18 mouse cellular contexts compared by ENCODE assay signal in genomic region chr13:64716791-64717190, GRCm38 (mm10).
A peak's percentile ranks its signal among the peaks of the same experiment; 100 is the strongest.
DNase-seq lines count a peak whose midpoint lies in the region; TF ChIP-seq lines count a peak whose summit lies in the region.
"Had no signal": no experiment of that assay in that cellular context is flagged by ENCODE, and none has a peak within 500 bp of the region (broad histone marks: within the 10 kb centered on the region; RNA-seq: fewer than 3 reads in every experiment).

No protein-coding gene starts in this region.

- H3K27ac ChIP-seq in MEL (ENCODE audit: control insufficient read depth, low read depth, low read length), result no peak overlapping the region

- peaks cover 0 to 3% of the 10 kb centered on the region in 2 experiments; a peak in 1 of 4 replicates for H3K36me3 ChIP-seq in MEL (ENCODE audit: control insufficient read depth in 1 of 2, insufficient read depth in 2 of 2, low read length in 2 of 2)
- H3K36me3 ChIP-seq: G1E had no signal

- no peaks in the 10 kb centered on the region for H3K9me3 ChIP-seq in MEL (replicated peaks; ENCODE audit: insufficient read depth, low read length)
- H3K9me3 ChIP-seq: G1E had no signal

- no peak overlapping the region for H3K4me3 ChIP-seq in MEL (ENCODE audit: control insufficient read depth in 1 of 2, insufficient read depth in 1 of 2, low read depth in 2 of 2, low read length in 2 of 2)

- intact Hi-C loops in left cerebral cortex, postnatal 14 days (cut with DNase I), result no loop called here

- TF ChIP-seq RAD21 in MEL (IDR thresholded peaks at IDR 0.05; ENCODE audit: low read depth, low read length), result no peak

- TF ChIP-seq POLR2A in MEL (IDR thresholded peaks at IDR 0.05; ENCODE audit: control insufficient read depth in 1 of 2, insufficient read depth in 1 of 2, low read depth in 1 of 2, low read length in 2 of 2, poor library complexity in 1 of 2), result no peak

- DNase-seq in MEL (ENCODE audit: low read depth, low spot score) (peak; percentile 69), MEL-GATA-1-ER (ENCODE audit: extremely low read depth, low read depth) (peak; percentile 2)
- DNase-seq in left cerebral cortex, postnatal 14 days (ENCODE audit: low spot score in 2 of 2), result no peak
- no peak for DNase-seq in cerebellum, adult 11-12 months
- DNase-seq: adrenal gland, adult 2 months; adrenal gland, adult 8-10 months; adrenal gland, postnatal 10 days; adrenal gland, postnatal 14 days; adrenal gland, postnatal 25 days; adrenal gland, postnatal 36 days; B cell, adult 2 months; cerebellum, adult 11 months; cerebellum, adult 18-20 months; cerebellum, adult 2 months; cerebellum, adult 8-10 months; cerebellum, adult 9-10 months had no signal

- TF ChIP-seq CTCF in MEL (IDR thresholded peaks at IDR 0.05 in 2 of 3, conservative IDR thresholded peaks at IDR 0.05 in 1 of 3; ENCODE audit: control insufficient read depth in 1 of 3, insufficient read depth in 1 of 3, low read depth in 2 of 3, low read length in 3 of 3, poor library complexity in 1 of 3, severe bottlenecking in 1 of 3), result no peak

- no peaks in the 10 kb centered on the region; a peak in 2 of 4 replicates for H3K4me1 ChIP-seq in MEL (ENCODE audit: control insufficient read depth in 1 of 2, insufficient read depth in 2 of 2, low read length in 2 of 2)

- no peak overlapping the region for H3K9ac ChIP-seq in MEL (ENCODE audit: control insufficient read depth, low read depth, low read length, poor library complexity, severe bottlenecking)

- TF ChIP-seq EP300 in MEL (IDR thresholded peaks at IDR 0.05; ENCODE audit: low read depth in 1 of 2, low read length in 2 of 2), result peak; percentile 38 to 65; a peak in 3 of 4 replicates

- H3K79me2 ChIP-seq in MEL (ENCODE audit: control insufficient read depth, insufficient read depth, low read length, poor library complexity), result no peaks in the 10 kb centered on the region

- no peaks in the 10 kb centered on the region for H3K27me3 ChIP-seq in MEL (ENCODE audit: control insufficient read depth in 1 of 2, insufficient read depth in 2 of 2, low read length in 2 of 2)
- H3K27me3 ChIP-seq: CH12.LX had no signal

TF ChIP-seq in MEL, 35 proteins besides CTCF, POLR2A, EP300 and RAD21:
- no peak for TF ChIP-seq BHLHE40 (IDR thresholded peaks at IDR 0.05; ENCODE audit: borderline replicate concordance, low read depth, low read length)
- TF ChIP-seq MYB (IDR thresholded peaks at IDR 0.05; ENCODE audit: low read depth, low read length), result no peak
- TF ChIP-seq RCOR1 (IDR thresholded peaks at IDR 0.05; ENCODE audit: low read depth, low read length), result no peak
- TF ChIP-seq UBTF (IDR thresholded peaks at IDR 0.05; ENCODE audit: borderline replicate concordance, insufficient read depth, low read depth, low read length), result peak; percentile 86; the same call in 1 of the 2 replicates
- TF ChIP-seq TBP (IDR thresholded peaks at IDR 0.05; ENCODE audit: low read depth, low read length), result peak; percentile 96
- TF ChIP-seq MAX (IDR thresholded peaks at IDR 0.05; ENCODE audit: low read length), result no peak
- peak; percentile 78; the same call in 1 of the 2 replicates for TF ChIP-seq TCF12 (IDR thresholded peaks at IDR 0.05; ENCODE audit: low read depth, low read length)
- no peak for TF ChIP-seq HCFC1 (IDR thresholded peaks at IDR 0.05; ENCODE audit: low read depth, low read length)
- TF ChIP-seq NRF1 (IDR thresholded peaks at IDR 0.05; ENCODE audit: insufficient read depth, low read depth, low read length, poor library complexity, severe bottlenecking), result no peak
- peak; percentile 60 for TF ChIP-seq GATA1 (IDR thresholded peaks at IDR 0.05; ENCODE audit: low read depth, low read length)
- TF ChIP-seq CHD1 (IDR thresholded peaks at IDR 0.05; ENCODE audit: low read depth, low read length), result no peak
- no peak for TF ChIP-seq MAFK (IDR thresholded peaks at IDR 0.05; ENCODE audit: borderline replicate concordance, low read depth, low read length)
- TF ChIP-seq POLR2AphosphoS2 (IDR thresholded peaks at IDR 0.05; ENCODE audit: low read length), result no peak
- no peak for TF ChIP-seq CHD2 (IDR thresholded peaks at IDR 0.05; ENCODE audit: low read length)
- no peak for TF ChIP-seq E2F4 (IDR thresholded peaks at IDR 0.05; ENCODE audit: borderline replicate concordance, low read depth, low read length)

Comparison
In these comparisons a context has a peak if more than half of its experiments do, and no peak if none do; other contexts are left out.
1. DNase-seq: peak in MEL (single experiment) and MEL-GATA-1-ER (single experiment); none in left cerebral cortex, postnatal 14 days (0 of 2) and cerebellum, adult 11-12 months (single experiment).